15 mouse cellular contexts compared by ENCODE assay signal in the genomic region with DNA sequence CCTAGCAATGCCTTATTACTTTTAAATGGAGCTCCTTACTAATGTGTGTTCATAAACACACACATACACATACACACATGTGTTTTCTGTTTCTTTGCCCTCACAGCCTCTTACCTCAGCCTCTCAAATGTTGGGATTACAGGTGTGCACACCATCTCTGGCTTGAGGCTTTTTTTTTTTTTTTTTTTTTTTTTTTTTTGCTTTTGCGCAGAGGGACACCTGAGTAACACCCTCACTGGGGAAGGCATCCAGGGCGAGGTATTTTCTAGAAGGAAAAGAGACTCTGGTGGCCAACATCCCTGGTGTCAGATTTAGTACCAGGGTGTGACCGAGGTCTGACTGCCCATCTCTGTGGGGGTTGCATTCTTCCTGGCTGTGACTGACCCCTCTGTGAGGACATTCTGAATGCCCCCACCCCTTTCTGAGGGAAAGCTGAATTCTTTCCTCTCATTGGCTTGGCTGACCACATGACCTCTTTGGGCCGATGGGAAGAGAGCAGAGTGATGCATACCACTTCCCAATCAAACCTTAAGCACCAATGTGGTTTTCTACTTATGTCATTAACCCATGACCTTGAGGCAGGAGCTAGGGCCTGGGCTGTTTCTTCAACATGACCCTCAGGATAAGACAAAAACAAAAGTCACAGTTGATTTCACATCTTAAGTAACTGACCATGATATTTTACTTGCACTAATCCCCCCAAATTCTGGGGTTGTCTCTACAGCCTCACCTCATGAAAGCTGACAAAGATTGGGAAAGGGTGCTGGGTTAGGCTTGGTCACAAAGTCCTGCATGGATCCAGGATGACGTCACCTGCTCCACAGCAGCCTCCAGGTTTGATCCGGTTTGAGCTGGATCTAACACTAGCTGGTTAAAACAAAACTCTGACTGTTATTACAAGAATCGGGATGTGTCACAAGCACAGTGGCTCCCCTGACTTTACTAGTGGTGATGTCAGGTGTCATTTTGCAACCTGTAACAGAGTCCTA. TPM values are rescaled to one million over a fixed set of nuclear protein-coding genes. Genes with fewer than 3 reads are reported as not detected.
DNase-seq lines count a peak whose midpoint lies in the region; ATAC-seq and TF ChIP-seq lines count a peak whose summit lies in the region.
"Had no signal": no experiment of that assay in that cellular context is flagged by ENCODE, and none has a peak within 500 bp of the region (broad histone marks: within the 10 kb centered on the region; RNA-seq: fewer than 3 reads in every experiment).

No protein-coding gene starts in this region.

- H3K9me3 ChIP-seq in midbrain, embryonic 11.5 days (ENCODE audit: control insufficient read depth, low read length) = no peaks in the 10 kb centered on the region
- no peaks in the 10 kb centered on the region for H3K9me3 ChIP-seq in midbrain, embryonic 15.5 days
- H3K9me3 ChIP-seq: G1E; intestine, embryonic 15.5 days; neural tube, embryonic 12.5 days had no signal

- no peak overlapping the region for H3K4me3 ChIP-seq in midbrain, embryonic 11.5 days (ENCODE audit: low read depth, low read length)
- H3K4me3 ChIP-seq in midbrain, embryonic 15.5 days = no peak overlapping the region
- H3K4me3 ChIP-seq in myocyte = no peak overlapping the region
- no peak overlapping the region for H3K4me3 ChIP-seq in gastrocnemius, adult 2 months
- H3K4me3 ChIP-seq: intestine, embryonic 15.5 days; megakaryocyte, embryonic 14.5 days; neural tube, embryonic 12.5 days had no signal

- intact Hi-C loops in gastrocnemius, adult 2 months (cut with DNase I) = loop anchor here (5.0 kb wide), 1 partner anchor 45 kb away; the partner anchor contains the start of gene Slc20a1

- TF ChIP-seq POLR2A in myocyte (IDR thresholded peaks at IDR 0.05; ENCODE audit: insufficient read length, low read depth) = no peak

- no peak overlapping the region for H3ac ChIP-seq in myocyte (ENCODE audit: control insufficient read depth, insufficient read length)

- no peak overlapping the region for H3K9ac ChIP-seq in midbrain, embryonic 11.5 days (ENCODE audit: low read length)
- no peak overlapping the region for H3K9ac ChIP-seq in midbrain, embryonic 15.5 days
- H3K9ac ChIP-seq: intestine, embryonic 15.5 days; neural tube, embryonic 12.5 days had no signal

- no peak overlapping the region for H3K27ac ChIP-seq in midbrain, embryonic 11.5 days (ENCODE audit: low read depth, low read length)
- no peak overlapping the region for H3K27ac ChIP-seq in midbrain, embryonic 15.5 days
- H3K27ac ChIP-seq in gastrocnemius, adult 2 months = no peak overlapping the region
- H3K27ac ChIP-seq: intestine, embryonic 15.5 days; neural tube, embryonic 12.5 days had no signal

- H3K4me2 ChIP-seq in midbrain, embryonic 11.5 days = no peak overlapping the region
- H3K4me2 ChIP-seq in midbrain, embryonic 15.5 days = no peak overlapping the region
- H3K4me2 ChIP-seq in myocyte (ENCODE audit: low read depth) = no peak overlapping the region
- H3K4me2 ChIP-seq: intestine, embryonic 15.5 days; neural tube, embryonic 12.5 days had no signal

- ATAC-seq in midbrain, embryonic 11.5 days (ENCODE audit: low FRiP score) = no peak
- no peak for ATAC-seq in midbrain, embryonic 15.5 days (replicated peaks)

- H3K4me1 ChIP-seq in midbrain, embryonic 11.5 days (ENCODE audit: control insufficient read depth, insufficient read depth, low read length) = no peaks in the 10 kb centered on the region
- H3K4me1 ChIP-seq in midbrain, embryonic 15.5 days = no peaks in the 10 kb centered on the region
- H3K4me1 ChIP-seq: neural tube, embryonic 12.5 days had no signal

- no peak for TF ChIP-seq CTCF in gastrocnemius, adult 2 months (IDR thresholded peaks at IDR 0.05)

- no peaks in the 10 kb centered on the region for H3K36me3 ChIP-seq in midbrain, embryonic 11.5 days (ENCODE audit: control insufficient read depth, insufficient read depth, low read length)
- no peaks in the 10 kb centered on the region for H3K36me3 ChIP-seq in midbrain, embryonic 15.5 days (replicated peaks)
- no peaks in the 10 kb centered on the region for H3K36me3 ChIP-seq in myocyte (ENCODE audit: control insufficient read depth, insufficient read depth)
- H3K36me3 ChIP-seq: G1E; intestine, embryonic 15.5 days; neural tube, embryonic 12.5 days had no signal

- DNase-seq in midbrain, embryonic 11.5 days (ENCODE audit: low spot score, missing footprints) = peak; percentile 83
- DNase-seq in embryo, embryonic 11 days = peak; percentile 28
- DNase-seq in kidney, postnatal 25 days = peak; percentile 76 to 81
- DNase-seq in lung, adult 18-20 months = no peak
- DNase-seq in right cerebral cortex, adult 18-20 months = no peak
- DNase-seq in gastrocnemius, adult 2 months = no peak
- DNase-seq: adrenal gland, postnatal 25 days; cerebellum, adult 9-11 months; heart, postnatal 10 days had no signal

- H3K27me3 ChIP-seq in midbrain, embryonic 11.5 days (ENCODE audit: control insufficient read depth, insufficient read depth, low read length) = no peaks in the 10 kb centered on the region
- no peaks in the 10 kb centered on the region for H3K27me3 ChIP-seq in midbrain, embryonic 15.5 days (replicated peaks)
- H3K27me3 ChIP-seq in myocyte (ENCODE audit: control insufficient read depth, insufficient read depth, insufficient read length) = no peaks in the 10 kb centered on the region
- H3K27me3 ChIP-seq: intestine, embryonic 15.5 days; megakaryocyte, embryonic 14.5 days; neural tube, embryonic 12.5 days had no signal

- no peaks in the 10 kb centered on the region for H3K79me2 ChIP-seq in myocyte (ENCODE audit: control insufficient read depth, insufficient read depth)

- 62% methylated on average over 7 of the region's 7 CpGs for WGBS in midbrain, embryonic 11.5 days
- WGBS in midbrain, embryonic 15.5 days = 67% methylated on average over 7 of the region's 7 CpGs

TF ChIP-seq in myocyte, 11 proteins besides CTCF, POLR2A, EP300 and RAD21:
- peak; percentile 31 for TF ChIP-seq USF1 (IDR thresholded peaks at IDR 0.05; ENCODE audit: low read depth)
- TF ChIP-seq TCF3 (IDR thresholded peaks at IDR 0.05; ENCODE audit: insufficient read length, low read depth) = no peak

RNA-seq across cellular contexts. Expression of gene Slc20a1, which starts 43.6 kb away (rescaled TPM):
- 53.3 and 62.5 TPM in 2 replicates for polyA plus RNA-seq in midbrain, embryonic 11.5 days (2014; fragmentation: Nextera tagmentation; extraction: Ambion mirVana)
- polyA plus RNA-seq in midbrain, embryonic 15.5 days (2015; fragmentation: Nextera tagmentation; extraction: Ambion mirVana) = 57.4 and 60.4 TPM in 2 replicates
- 41.7 TPM for polyA plus RNA-seq in myocyte (2012; fragmentation: generic; extraction: Trizol)
- 10 to 100 TPM; 10.5 to 23.9 TPM for total RNA-seq in gastrocnemius, adult 2 months (2021)

RNA-seq across cellular contexts. Expression of gene Ckap2l, which starts 54.9 kb away (rescaled TPM):
- 92.0 and 96.9 TPM in 2 replicates for polyA plus RNA-seq in midbrain, embryonic 11.5 days (2014; fragmentation: Nextera tagmentation; extraction: Ambion mirVana)
- polyA plus RNA-seq in midbrain, embryonic 15.5 days (2015; fragmentation: Nextera tagmentation; extraction: Ambion mirVana) = 6.7 and 8.8 TPM in 2 replicates
- 9.9 TPM for polyA plus RNA-seq in myocyte (2012; fragmentation: generic; extraction: Trizol)
- under 1 TPM in 1 of 2 experiments, not detected in 1; 0.06 TPM for total RNA-seq in gastrocnemius, adult 2 months (2021)

Comparison
In these comparisons a context has a peak if more than half of its experiments do, and no peak if none do; other contexts are left out.
1. DNase-seq: peak in midbrain, embryonic 11.5 days (single experiment), embryo, embryonic 11 days (single experiment) and kidney, postnatal 25 days (2 of 2); none in lung, adult 18-20 months (0 of 2), right cerebral cortex, adult 18-20 months (single experiment) and gastrocnemius, adult 2 months (single experiment).